8 mouse cellular contexts compared by ENCODE assay signal in genomic region chr4:141444451-141445327, GRCm38 (mm10). TPM values are rescaled to one million over a fixed set of nuclear protein-coding genes. Genes with fewer than 3 reads are reported as not detected.
DNase-seq lines count a peak whose midpoint lies in the region; ATAC-seq and TF ChIP-seq lines count a peak whose summit lies in the region.

Gene Zbtb17, plus strand, starts transcription at chr4:141444654.

- H3K4me2 ChIP-seq in heart, embryonic 13.5 days, result peak within 1 kb of the TSS; percentile 89
- peak within 1 kb of the TSS; percentile 95 for H3K4me2 ChIP-seq in kidney, postnatal 0 days (ENCODE audit: low read length)
- peak within 1 kb of the TSS; percentile 86 for H3K4me2 ChIP-seq in liver, embryonic 12.5 days

- peak; percentile 95 for DNase-seq in kidney, postnatal 0 days (ENCODE audit: low spot score)
- peak; percentile 92 for DNase-seq in naive thymus-derived CD4-positive, alpha-beta T cell, adult 2 months (ENCODE audit: low read depth)
- peak; percentile 92 for DNase-seq in splenic B cell, adult 2 months (ENCODE audit: low read depth, low spot score)

- under 1% methylated on average over 69 of the region's 102 CpGs for WGBS in heart, embryonic 13.5 days
- WGBS in kidney, postnatal 0 days, result 1% methylated on average over 66 of the region's 102 CpGs
- WGBS in liver, embryonic 12.5 days (ENCODE audit: insufficient replicate concordance), result under 1% methylated on average over 77 of the region's 102 CpGs

- peak within 1 kb of the TSS; percentile 97 for H3K9ac ChIP-seq in heart, embryonic 13.5 days
- peak within 1 kb of the TSS; percentile 96 for H3K9ac ChIP-seq in kidney, postnatal 0 days (ENCODE audit: low read depth, low read length)
- peak within 1 kb of the TSS; percentile 91 for H3K9ac ChIP-seq in liver, embryonic 12.5 days

- no peaks in the 10 kb centered on the region for H3K9me3 ChIP-seq in heart, embryonic 13.5 days
- no peaks in the 10 kb centered on the region for H3K9me3 ChIP-seq in kidney, postnatal 0 days (replicated peaks; ENCODE audit: low read length)
- no peaks in the 10 kb centered on the region for H3K9me3 ChIP-seq in liver, embryonic 12.5 days (replicated peaks)

- no peaks in the 10 kb centered on the region for H3K27me3 ChIP-seq in heart, embryonic 13.5 days (replicated peaks)
- H3K27me3 ChIP-seq in kidney, postnatal 0 days (ENCODE audit: insufficient read depth, low read length), result no peaks in the 10 kb centered on the region
- H3K27me3 ChIP-seq in liver, embryonic 12.5 days (replicated peaks), result no peaks in the 10 kb centered on the region
- H3K27me3 ChIP-seq in splenic B cell, adult 2 months (ENCODE audit: control insufficient read depth, insufficient read depth, low read length, poor library complexity, severe bottlenecking), result no peaks in the 10 kb centered on the region; the same call in 1 of the 2 replicates

- H3K4me1 ChIP-seq in brown adipose tissue, adult 24 weeks (ENCODE audit: control insufficient read depth, insufficient read depth, insufficient read length, low read length), result peaks cover 12% of the 10 kb centered on the region
- H3K4me1 ChIP-seq in heart, embryonic 13.5 days, result peaks cover 26% of the 10 kb centered on the region
- H3K4me1 ChIP-seq in kidney, postnatal 0 days (replicated peaks; ENCODE audit: insufficient read depth, low read length), result peaks cover 8% of the 10 kb centered on the region
- peaks cover 26% of the 10 kb centered on the region for H3K4me1 ChIP-seq in liver, embryonic 12.5 days

- ATAC-seq in CD4-positive, CD25-positive, alpha-beta regulatory T cell, adult 4 months, result peak; percentile 91
- peak; percentile 97 for ATAC-seq in erythroid progenitor cell, adult 5-6 weeks (replicated peaks; ENCODE audit: low FRiP score, poor library complexity, severe bottlenecking)
- ATAC-seq in heart, embryonic 13.5 days (ENCODE audit: extremely low read depth, insufficient number of reproducible peaks, low FRiP score, low TSS enrichment), result peak; percentile 81
- ATAC-seq in kidney, postnatal 0 days (replicated peaks; ENCODE audit: low FRiP score, low read depth), result peak; percentile 89
- peak; percentile 89 for ATAC-seq in liver, embryonic 12.5 days

- H3K4me3 ChIP-seq in brown adipose tissue, adult 24 weeks (ENCODE audit: insufficient read depth, low read depth, low read length), result peak within 1 kb of the TSS; percentile 88
- H3K4me3 ChIP-seq in heart, embryonic 13.5 days, result peak within 1 kb of the TSS; percentile 99
- H3K4me3 ChIP-seq in kidney, postnatal 0 days (replicated peaks; ENCODE audit: low read depth, low read length), result peak within 1 kb of the TSS; percentile 99
- H3K4me3 ChIP-seq in liver, embryonic 12.5 days, result peak within 1 kb of the TSS; percentile 99

- no peak for TF ChIP-seq CTCF in kidney, postnatal 0 days (IDR thresholded peaks at IDR 0.05; ENCODE audit: low read depth)

- H3K27ac ChIP-seq in brown adipose tissue, adult 24 weeks (replicated peaks; ENCODE audit: low read depth, low read length), result peak within 1 kb of the TSS; percentile 62; the same call in 1 of the 2 replicates
- H3K27ac ChIP-seq in heart, embryonic 13.5 days (replicated peaks), result peak within 1 kb of the TSS; percentile 80
- peak within 1 kb of the TSS; percentile 75 for H3K27ac ChIP-seq in kidney, postnatal 0 days
- H3K27ac ChIP-seq in liver, embryonic 12.5 days, result peak within 1 kb of the TSS; percentile 81

- peaks cover 34% of the 10 kb centered on the region for H3K36me3 ChIP-seq in heart, embryonic 13.5 days
- H3K36me3 ChIP-seq in kidney, postnatal 0 days (ENCODE audit: insufficient read depth, low read length), result peaks cover 21% of the 10 kb centered on the region; the same call in 1 of the 2 replicates
- peaks cover 31% of the 10 kb centered on the region for H3K36me3 ChIP-seq in liver, embryonic 12.5 days
- no peaks in the 10 kb centered on the region; the same call in 1 of the 2 replicates for H3K36me3 ChIP-seq in splenic B cell, adult 2 months (ENCODE audit: control insufficient read depth, insufficient read depth, low read length, poor library complexity, severe bottlenecking)

RNA-seq across cellular contexts. Expression of gene Zbtb17, which starts in this region (rescaled TPM):
- polyA plus RNA-seq in CD4-positive, CD25-positive, alpha-beta regulatory T cell, adult 4 months (2017; shearing (Covaris generic)), result 10 to 100 TPM; 14.2 to 21.5 TPM
- polyA plus RNA-seq in brown adipose tissue, adult 24 weeks (2012; ENCODE audit: insufficient read depth, insufficient read length, missing spikeins), result 5.1 and 7.9 TPM in 2 replicates
- 1.4 and 14.3 TPM in 2 replicates for total RNA-seq in erythroid progenitor cell, adult 5-6 weeks (2015; ENCODE audit: low replicate concordance)
- 1.5 and 7.7 TPM in 2 replicates for total RNA-seq in erythroid progenitor cell, adult 5-6 weeks (2017; ENCODE audit: low replicate concordance)
- 23.3 and 23.4 TPM in 2 replicates for polyA plus RNA-seq in heart, embryonic 13.5 days (2015; fragmentation: Nextera tagmentation; extraction: Ambion mirVana)
- 24.6 and 26.4 TPM in 2 replicates for polyA plus RNA-seq in kidney, postnatal 0 days (2015; fragmentation: Nextera tagmentation; extraction: Ambion mirVana)
- 15.6 and 16.8 TPM in 2 replicates for polyA plus RNA-seq in liver, embryonic 12.5 days (2016; fragmentation: Nextera tagmentation; extraction: Ambion mirVana)

Comparison
In these comparisons a context has a peak if more than half of its experiments do, and no peak if none do; other contexts are left out.
1. Peak in every context shown above with its lines: DNase-seq, ATAC-seq, H3K4me3 ChIP-seq and H3K27ac ChIP-seq.